Mouse (Mus musculus): ENCODE results near the gene Hist2h2ac.
"Not testable (repeated sequence)": the region's sequence is repeated elsewhere in the genome, so short reads cannot be mapped to it uniquely, and the experiment has no call there.

The Hist2h2ac gene

DNA sequence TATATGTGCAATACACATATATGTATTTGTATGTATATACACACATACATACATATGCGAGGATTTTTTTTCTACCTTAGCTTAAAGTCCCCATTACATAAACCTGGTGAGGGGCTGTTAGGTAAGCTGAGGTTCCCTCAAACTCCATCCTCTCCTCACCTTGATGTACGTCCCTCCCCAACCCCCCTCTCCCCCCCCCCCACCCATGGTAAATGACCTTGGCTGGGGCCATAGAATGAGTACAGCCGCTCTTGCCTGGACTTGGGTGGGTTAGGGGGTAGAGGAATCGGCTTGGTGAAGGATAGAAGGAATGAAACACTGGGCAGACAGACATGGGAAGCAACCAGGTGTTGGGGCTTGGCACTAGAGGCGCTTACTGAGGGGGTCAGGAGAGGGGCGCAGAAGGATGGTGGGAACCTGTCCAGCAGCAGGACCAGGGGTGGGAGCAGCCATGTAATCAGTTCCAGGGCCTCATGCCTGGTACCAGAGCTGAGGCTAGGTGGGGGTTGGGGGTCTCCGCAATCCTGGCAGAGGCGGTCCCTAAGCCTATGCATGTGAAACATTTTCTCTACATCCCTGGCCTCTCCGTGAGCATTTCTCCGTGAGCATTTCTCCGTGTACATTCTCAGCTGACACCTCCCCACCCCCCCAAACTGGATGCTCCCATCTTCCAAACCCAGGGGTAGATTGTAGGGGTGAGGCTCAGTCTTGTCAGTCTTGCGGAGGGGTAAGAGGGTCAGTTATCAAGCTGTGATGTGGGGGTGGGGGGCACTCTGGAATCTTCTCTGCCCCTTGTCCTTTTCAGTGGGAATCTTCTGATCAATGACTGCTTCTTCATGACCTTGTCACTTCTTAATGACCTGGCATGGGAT, 38.9 kb downstream of the Hist2h2ac start:
- DNase-seq (ENCODE audit: extremely low spot score, low spot score), result no peak

DNA sequence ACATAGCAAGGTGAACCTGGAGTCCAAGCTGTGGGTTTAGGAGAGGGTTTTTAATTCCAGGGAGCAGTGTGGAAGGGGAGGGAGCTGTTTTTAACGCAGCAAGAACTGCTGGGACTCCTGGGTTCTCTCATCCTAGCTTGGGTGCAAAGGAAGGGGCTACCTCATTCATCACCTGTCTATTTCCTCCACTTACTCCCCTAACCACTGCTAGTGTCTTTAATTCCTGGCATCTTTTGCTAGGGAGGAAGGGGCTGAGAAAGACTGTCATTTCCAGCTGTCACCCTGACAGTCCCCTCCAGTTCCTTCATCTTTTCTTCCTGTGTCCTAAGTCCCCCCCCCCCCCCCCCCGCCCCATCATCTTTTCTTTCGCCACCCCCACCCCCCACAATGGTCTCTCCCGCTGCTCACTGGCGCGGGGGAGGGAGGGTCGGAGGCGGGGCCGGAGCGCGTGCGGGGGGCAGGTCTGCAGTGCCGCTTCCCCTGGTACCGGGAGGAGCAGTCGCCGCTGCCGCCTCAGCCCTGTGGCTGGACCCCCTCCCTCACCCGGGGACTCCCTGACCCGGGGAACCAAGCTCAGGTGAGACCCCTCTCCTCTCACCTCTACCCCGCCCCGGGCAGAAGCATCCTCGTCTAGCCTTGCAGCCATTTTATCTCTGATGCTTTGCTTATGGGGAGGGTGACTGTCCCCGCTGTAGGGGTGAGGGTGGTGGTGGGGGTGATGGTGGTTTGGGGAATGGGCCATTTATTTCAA, 39.8 kb downstream of the Hist2h2ac start, which contains the start of gene Sv2a:
TSS of gene Sv2a (plus strand) at position 425 of the 751 bp plus-strand sequence.
- DNase-seq (ENCODE audit: extremely low spot score, low spot score), result peak; percentile 54

DNA sequence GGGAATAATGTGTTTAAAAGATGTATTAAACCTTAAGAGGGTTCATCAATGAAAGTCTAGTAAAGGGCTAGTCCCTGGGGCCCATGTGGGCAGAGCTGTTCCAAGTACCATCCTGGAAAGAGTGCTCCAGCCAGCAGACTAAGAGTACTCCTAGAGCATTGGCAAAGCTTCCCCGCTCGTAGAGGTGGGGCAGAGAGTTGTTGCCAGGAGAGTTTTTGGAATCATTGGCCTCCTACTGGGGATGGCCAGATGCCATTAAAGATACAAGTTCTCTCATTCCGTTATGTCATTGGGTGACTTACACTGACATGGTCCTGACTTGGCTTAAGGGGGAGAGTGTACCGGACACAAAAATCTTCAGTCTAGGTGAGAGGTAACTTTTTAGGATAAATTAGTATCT, 41.1 kb downstream of the Hist2h2ac start:
- DNase-seq (ENCODE audit: extremely low spot score, low spot score), result no peak

- no peak for DNase-seq (ENCODE audit: extremely low spot score, low spot score)
Measured at GRCm38 (mm10) chr3:96178902-96179301, 41.8 kb downstream of the Hist2h2ac start.

DNA sequence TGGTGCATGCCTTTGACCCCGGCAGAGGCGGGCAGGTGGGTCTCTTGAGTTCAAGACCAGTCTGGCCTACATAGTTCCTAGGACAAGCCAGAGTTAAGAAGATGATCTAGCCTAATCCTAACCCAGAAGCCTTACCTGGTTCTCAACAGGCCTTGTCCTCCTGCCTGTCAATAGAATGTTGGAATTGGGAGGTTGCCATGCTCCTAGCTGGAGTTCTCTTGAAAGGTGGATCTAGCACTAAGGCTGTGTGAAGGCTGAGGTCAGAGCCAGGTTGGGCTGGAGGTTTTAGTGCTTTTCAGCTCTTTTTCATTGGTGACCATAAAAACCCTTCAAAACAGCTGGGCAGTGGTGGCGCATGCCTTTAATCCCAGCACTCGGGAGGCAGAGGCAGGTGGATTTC, 42.3 kb downstream of the Hist2h2ac start:
- no peak for DNase-seq (ENCODE audit: extremely low spot score, low spot score)

- no peak for DNase-seq (ENCODE audit: extremely low spot score, low spot score)
Measured at GRCm38 (mm10) chr3:96175251-96175650, 45.4 kb downstream of the Hist2h2ac start.

DNA sequence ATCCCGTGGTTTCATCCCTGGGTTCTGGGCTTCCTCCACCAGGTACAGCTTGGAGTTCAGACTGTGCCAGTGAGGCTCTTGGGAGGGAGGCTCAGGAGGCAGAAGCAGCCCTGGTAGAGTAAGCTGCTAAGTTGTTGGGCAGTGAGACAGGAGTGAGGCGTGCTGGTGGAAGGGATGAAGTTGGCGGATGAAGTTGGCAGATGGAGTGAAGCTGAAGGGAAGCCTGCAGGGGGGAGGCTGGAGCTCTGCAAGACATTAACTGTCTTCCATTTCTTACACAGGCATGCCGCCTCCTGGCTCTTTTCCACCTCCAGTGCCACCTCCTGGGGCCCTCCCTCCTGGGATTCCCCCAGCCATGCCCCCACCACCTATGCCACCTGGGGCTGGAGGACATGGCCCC, 46.6 kb downstream of the Hist2h2ac start:
- DNase-seq (ENCODE audit: extremely low spot score, low spot score), result not testable (repeated sequence)

GRCm38 (mm10) chr3:96173185-96173584, 47.5 kb downstream of the Hist2h2ac start:
- no peak for DNase-seq (ENCODE audit: extremely low spot score, low spot score)

DNA sequence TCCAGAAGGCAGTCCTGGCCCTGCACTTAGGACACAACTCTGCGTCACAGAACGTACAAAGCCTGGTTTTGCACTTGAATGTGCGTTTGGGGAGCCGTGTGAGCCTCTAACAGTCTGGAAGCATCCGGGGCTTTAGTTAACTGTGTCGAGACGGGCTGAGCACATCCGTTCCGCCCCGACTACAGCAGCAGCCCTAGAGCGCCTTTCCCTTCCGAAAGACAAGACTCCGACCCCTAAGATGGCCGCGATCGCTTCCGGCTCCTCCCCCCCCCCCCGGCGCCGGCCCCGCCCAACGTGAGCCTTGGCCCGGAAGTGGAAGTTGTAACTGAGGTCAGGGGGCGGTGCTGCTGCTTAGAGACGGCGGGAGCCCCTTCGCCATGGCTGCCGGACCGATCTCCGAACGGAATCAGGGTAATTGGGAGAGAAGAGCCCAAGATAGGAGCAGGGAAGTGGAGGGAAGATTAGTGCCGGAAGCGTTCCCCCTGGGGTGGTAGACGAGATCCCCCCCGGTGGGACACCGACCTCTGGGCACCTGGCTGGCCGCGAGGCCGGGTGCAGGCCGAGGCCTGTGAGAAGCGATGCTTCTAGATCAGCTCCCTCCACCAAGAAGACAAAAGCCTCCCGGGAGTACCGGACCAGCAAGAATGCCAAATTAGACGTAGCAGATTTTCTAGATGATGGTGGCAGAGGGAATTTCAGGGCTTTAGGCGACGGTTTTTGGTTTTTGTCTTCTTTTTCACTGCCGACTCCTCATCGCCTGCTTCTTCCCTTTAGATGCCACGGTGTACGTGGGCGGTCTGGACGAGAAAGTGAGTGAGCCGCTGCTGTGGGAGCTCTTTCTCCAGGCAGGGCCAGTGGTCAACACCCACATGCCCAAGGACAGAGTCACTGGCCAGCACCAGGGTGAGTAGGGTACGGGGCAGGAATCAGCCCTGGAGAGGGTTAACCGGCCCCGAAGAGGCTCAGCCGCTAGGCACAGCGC, 48.2 kb downstream of the Hist2h2ac start, which contains the start of gene Sf3b4:
TSS of gene Sf3b4 (plus strand) at position 136 of the 982 bp plus-strand sequence.
- peak; percentile 99 for DNase-seq (ENCODE audit: extremely low spot score, low spot score)

DNA sequence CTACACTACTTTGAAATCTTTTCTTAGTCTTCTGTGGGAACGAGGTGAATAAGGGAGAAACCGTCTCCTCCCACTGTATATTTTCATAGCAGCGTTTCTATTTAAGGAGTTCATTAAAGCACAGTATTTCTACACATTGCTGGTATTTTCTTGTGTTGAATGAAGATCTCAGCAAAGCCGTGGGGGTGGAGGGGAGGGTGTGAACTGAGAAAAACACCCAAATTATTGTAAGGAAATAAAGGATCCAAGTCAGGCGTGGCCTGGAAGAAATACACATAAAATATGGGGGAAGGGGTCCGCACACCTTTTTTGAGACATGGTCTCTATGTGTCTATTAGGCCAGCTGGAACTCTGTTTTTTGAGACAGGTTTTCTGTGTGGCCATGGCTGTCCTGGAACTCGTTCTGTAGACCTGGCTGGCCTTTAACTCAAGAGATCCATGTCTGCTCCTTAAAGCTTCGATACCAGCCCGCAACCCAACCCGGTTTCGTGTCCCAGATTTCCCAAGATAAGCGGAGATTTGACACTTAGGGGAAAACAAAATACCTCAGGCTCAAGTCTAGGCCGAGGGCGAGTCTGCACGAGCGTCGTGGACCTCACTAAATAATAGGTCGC, 49.0 kb downstream of the Hist2h2ac start:
- DNase-seq (ENCODE audit: extremely low spot score, low spot score), result no peak

DNA sequence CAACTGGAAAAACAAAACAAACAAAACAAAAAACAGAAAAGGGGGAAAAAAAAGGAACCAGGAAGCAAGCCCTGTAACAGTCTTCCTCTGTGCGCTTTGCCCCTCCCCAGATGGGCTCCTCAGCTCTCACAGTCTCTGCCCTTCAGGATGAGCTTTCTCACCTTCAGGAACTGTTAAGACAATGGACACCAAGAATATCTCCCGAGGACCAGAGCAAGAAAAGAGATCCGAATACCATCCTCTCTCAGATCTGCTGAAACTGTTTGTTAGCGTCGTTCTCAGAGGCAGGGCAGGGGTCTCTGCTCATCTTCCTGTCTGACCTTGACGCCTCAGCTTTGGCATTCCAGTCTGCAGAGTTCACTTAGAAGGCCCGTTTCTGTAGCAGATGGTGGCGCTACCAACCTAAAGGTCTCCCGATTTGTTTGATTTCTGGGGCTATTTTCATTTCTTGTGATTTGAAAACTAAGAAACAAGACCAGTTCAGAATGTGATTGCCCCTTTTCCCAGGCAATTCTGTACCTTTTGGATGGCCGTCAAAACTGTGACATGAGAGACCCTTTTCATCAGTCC, 49.6 kb downstream of the Hist2h2ac start:
- no peak for DNase-seq (ENCODE audit: extremely low spot score, low spot score)
